Mouse (Mus musculus) liver, embryonic 14.5 days (tissue): Measurements from ENCODE around the gene Prps2.

Source experiments
- CTCF ChIP-seq: IDR thresholded peaks from 2 replicates; pipeline ENCODE4 v1.5.1; 2016; ENCODE audit warnings: antibody characterized with exemption, low read depth, control low read depth
- EP300 ChIP-seq: IDR thresholded peaks from 2 replicates; pipeline ENCODE4 v1.6.1; 2016; ENCODE audit warnings: antibody characterized with exemption, low read depth

DNA sequence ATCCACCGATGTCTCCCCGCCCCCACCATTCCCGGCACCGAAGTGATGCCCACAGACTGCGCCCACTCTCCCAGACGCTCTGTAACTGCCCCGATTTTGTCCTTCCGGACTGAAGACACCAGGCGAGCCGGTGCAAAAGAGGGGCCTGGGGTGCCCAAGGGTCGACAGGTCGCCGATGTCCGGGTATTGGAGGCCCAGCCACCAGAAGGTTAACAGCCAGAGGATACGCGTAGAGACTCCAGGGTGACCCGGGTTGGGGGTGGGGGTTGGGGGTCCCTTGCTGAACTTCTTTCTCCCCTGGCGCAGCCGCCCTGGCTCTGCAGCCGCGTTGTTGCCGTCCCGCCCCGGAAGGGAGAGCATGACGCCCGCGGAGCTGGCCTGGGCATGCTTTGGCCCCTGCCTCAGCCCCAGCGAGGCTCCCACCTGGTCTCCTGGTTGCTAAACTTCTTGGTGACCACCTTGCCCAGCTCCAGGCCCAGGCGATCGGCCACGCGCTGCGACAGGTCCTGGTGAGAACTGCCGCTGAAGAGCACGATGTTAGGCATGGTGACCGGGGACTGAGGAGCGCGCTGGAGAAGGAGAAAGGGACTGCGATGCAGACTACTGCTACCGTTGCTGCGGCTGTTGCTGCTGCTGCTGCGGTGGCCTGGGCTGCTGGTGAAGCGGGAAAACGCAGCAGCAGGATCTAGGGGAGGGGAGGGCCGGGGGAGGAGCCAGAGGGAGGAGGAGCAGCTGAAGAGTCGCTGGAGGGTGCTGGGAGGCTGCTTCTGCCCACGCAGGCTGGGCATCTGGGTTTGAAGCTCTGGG is at the start of gene Prps2:
- no peak for TF ChIP-seq CTCF
- TF ChIP-seq EP300, result no peak
